Mouse (Mus musculus): ENCODE results near the gene Tsr3. TPM values are rescaled to one million over a fixed set of nuclear protein-coding genes. Genes with fewer than 3 reads are reported as not detected.

Tsr3 gene
- polyA plus RNA-seq, 1 experiment from 2014 or later = 51.1 TPM

DNA sequence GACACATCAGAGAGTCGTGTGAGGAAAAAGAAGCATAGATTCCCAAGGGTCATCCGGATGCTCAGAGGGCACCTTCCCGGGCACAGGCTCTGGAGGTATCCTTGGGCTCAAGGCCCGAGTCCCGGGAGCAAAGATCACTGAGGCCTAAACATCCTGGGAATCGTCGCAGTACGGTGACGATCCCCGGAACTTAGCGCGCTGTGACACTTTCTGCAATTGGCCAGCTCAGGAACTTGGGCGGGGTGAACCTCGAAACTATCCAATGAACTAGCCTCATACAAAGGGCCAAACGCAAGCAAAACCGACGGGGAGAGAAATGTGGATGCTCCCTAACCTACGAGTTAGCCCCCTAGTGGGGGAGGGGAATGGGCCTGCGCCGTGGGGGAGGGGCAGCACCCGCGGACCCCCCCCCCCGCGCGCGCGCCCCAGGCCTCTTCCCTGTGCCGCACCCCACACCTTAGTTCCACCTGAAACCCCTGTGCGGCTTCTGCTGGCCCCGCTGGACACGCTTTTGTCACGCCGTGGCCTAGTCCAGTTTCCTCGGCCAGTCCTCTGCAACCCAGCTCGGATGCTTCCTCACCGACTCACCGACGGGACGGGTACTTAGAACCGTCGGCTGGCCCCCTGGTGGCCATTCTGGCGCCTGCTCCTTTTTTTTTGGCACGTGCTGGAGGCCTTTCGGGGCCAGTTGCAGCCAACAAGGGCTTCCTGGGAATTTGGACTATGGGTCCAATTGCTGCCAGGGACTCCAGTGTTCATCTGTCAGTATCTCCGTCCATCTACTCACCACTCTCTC lies 33.9 kb downstream of the Tsr3 start:
- peaks cover 13% of the 10 kb centered on the region for H3K36me3 ChIP-seq (ENCODE audit: control insufficient read depth, insufficient read depth, low read length)
- ATAC-seq (replicated peaks; ENCODE audit: low FRiP score) = peak; percentile 84
- no peaks in the 10 kb centered on the region for H3K9me3 ChIP-seq (ENCODE audit: control insufficient read depth, low read length)
- peaks cover 30% of the 10 kb centered on the region for H3K4me1 ChIP-seq (replicated peaks; ENCODE audit: control insufficient read depth, insufficient read depth, low read length)
- H3K4me2 ChIP-seq = peak overlapping the region; percentile 99
- no peaks in the 10 kb centered on the region for H3K27me3 ChIP-seq (replicated peaks; ENCODE audit: control insufficient read depth, insufficient read depth, low read length)
- peak; percentile 97 for DNase-seq (ENCODE audit: low spot score)
- H3K4me3 ChIP-seq (ENCODE audit: low read depth, low read length) = peak overlapping the region; percentile 78
- peak overlapping the region; percentile 90 for H3K9ac ChIP-seq (ENCODE audit: low read depth, low read length)
- H3K27ac ChIP-seq (ENCODE audit: low read depth, low read length) = peak overlapping the region; percentile 95
- 2% methylated on average over 43 of the region's 45 CpGs for WGBS

DNA sequence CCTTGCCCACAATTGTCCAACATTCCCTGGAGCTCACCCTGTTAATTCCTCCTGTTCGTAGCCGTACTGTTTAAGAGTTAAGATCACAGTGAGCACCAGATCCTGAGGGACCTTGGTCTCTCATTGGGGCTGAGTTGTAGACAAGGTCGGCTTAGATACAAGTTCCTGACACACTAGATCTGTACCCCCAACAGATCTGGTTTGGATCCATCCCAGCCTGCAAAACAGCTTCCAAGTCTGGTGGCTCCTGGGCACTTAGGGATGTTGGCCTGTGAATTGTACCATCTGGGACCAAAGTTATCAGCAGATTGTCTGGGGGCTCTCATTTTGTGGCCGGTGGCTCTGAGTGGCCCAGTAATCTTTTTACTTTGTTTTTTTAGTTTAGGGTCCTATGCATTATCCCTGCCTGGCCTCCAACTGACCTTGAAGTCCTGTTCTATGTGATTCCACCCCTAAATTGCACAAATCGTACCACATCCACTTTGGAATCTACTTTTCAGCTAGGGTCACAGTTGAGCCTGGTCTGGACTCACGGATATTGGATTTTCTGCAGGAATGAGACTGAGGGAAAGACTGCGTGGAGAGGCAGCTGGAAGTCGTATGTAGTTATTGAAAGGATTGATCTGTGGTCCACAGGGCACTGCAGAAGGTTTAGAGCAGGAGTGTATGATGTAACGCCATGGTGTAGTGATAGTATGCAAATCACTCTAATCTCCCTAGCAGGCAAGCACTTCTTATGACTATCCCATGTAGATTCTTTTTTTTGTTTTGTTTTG lies 34.8 kb downstream of the Tsr3 start, which contains the start of gene Ube2i:
TSS of gene Ube2i (minus strand) at position 52 of the 776 bp plus-strand sequence.
- ATAC-seq (replicated peaks; ENCODE audit: low FRiP score) (no peak), DNase-seq (ENCODE audit: low spot score) (no peak)
- Histone ChIP-seq H3K4me2 (peak within 1 kb of the TSS; percentile 99), H3K27me3 (replicated peaks; ENCODE audit: control insufficient read depth, insufficient read depth, low read length) (no peaks in the 10 kb centered on the region), H3K27ac (ENCODE audit: low read depth, low read length) (peak within 1 kb of the TSS; percentile 95), H3K9me3 (ENCODE audit: control insufficient read depth, low read length) (no peaks in the 10 kb centered on the region), H3K4me1 (replicated peaks; ENCODE audit: control insufficient read depth, insufficient read depth, low read length) (peaks cover 30% of the 10 kb centered on the region), H3K4me3 (ENCODE audit: low read depth, low read length) (peak within 1 kb of the TSS; percentile 78), H3K9ac (ENCODE audit: low read depth, low read length) (peak within 1 kb of the TSS; percentile 90), H3K36me3 (ENCODE audit: control insufficient read depth, insufficient read depth, low read length) (peaks cover 5% of the 10 kb centered on the region; the same call in 1 of the 2 replicates)
- 78% methylated on average over 9 of the region's 9 CpGs for WGBS

GRCm38 (mm10) chr17:25275833-25276232 lies 35.9 kb downstream of the Tsr3 start:
- Histone ChIP-seq H3K9me3 (ENCODE audit: control insufficient read depth, low read length) (no peaks in the 10 kb centered on the region), H3K27me3 (replicated peaks; ENCODE audit: control insufficient read depth, insufficient read depth, low read length) (no peaks in the 10 kb centered on the region), H3K9ac (ENCODE audit: low read depth, low read length) (no peak overlapping the region), H3K4me1 (replicated peaks; ENCODE audit: control insufficient read depth, insufficient read depth, low read length) (peaks cover 22% of the 10 kb centered on the region), H3K27ac (ENCODE audit: low read depth, low read length) (no peak overlapping the region), H3K36me3 (ENCODE audit: control insufficient read depth, insufficient read depth, low read length) (peaks cover 3% of the 10 kb centered on the region; the same call in 1 of the 2 replicates), H3K4me2 (no peak overlapping the region), H3K4me3 (ENCODE audit: low read depth, low read length) (no peak overlapping the region)
- 93% methylated on average over 3 of the region's 3 CpGs for WGBS
- no peak for DNase-seq (ENCODE audit: low spot score)
- no peak for ATAC-seq (replicated peaks; ENCODE audit: low FRiP score)

DNA sequence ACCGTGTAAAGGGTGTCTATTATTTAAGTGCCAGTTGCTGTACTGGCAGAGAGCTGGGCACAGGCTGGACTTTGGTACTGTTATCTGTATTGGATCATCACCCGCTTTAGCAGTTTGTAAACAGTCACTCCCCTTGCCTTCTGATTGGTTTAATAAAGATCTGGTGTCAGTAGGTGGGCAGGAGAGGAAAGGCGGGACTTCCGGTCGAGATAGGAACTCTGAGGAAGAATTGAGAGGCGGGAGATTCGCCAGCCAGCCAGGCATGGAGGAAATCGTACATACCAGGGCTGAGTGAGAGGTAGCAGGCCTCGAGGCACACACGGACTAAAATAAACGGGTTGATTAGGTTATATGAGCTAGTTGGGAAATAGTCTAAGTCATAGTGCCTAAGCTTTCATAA lies 42.2 kb downstream of the Tsr3 start:
- ATAC-seq (replicated peaks; ENCODE audit: low FRiP score) = peak; percentile 67
- Histone ChIP-seq H3K36me3 (ENCODE audit: control insufficient read depth, insufficient read depth, low read length) (no peaks in the 10 kb centered on the region), H3K4me2 (peak overlapping the region; percentile 48), H3K27ac (ENCODE audit: low read depth, low read length) (no peak overlapping the region), H3K27me3 (replicated peaks; ENCODE audit: control insufficient read depth, insufficient read depth, low read length) (no peaks in the 10 kb centered on the region), H3K9me3 (ENCODE audit: control insufficient read depth, low read length) (no peaks in the 10 kb centered on the region), H3K4me3 (ENCODE audit: low read depth, low read length) (no peak overlapping the region), H3K4me1 (replicated peaks; ENCODE audit: control insufficient read depth, insufficient read depth, low read length) (no peaks in the 10 kb centered on the region; the same call in 1 of the 2 replicates), H3K9ac (ENCODE audit: low read depth, low read length) (no peak overlapping the region)
- 27% methylated on average over 11 of the region's 11 CpGs for WGBS
- DNase-seq (ENCODE audit: low spot score) = no peak

DNA sequence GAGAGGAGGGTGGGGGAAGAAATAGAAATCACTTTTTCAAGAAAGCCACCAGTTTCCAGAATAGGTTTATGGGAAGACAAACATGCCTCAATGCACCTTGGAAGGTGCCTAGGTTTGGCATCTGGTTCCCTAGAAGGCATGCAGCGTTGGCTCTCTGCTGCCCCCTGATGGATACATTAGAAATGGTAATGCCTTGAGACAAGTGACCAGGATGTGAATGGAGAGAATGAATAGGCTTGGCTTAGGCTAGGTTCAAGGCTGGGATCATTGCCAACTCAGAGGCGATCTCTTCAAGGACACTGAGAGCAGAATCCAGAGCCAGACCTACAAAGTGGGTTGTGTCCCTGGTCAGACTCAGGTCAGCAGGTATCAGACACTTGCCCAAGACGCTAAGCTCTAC lies 45.1 kb downstream of the Tsr3 start:
- Histone ChIP-seq H3K36me3 (ENCODE audit: control insufficient read depth, insufficient read depth, low read length) (no peaks in the 10 kb centered on the region), H3K9ac (ENCODE audit: low read depth, low read length) (no peak overlapping the region), H3K4me1 (replicated peaks; ENCODE audit: control insufficient read depth, insufficient read depth, low read length) (no peaks in the 10 kb centered on the region; the same call in 1 of the 2 replicates), H3K27me3 (replicated peaks; ENCODE audit: control insufficient read depth, insufficient read depth, low read length) (no peaks in the 10 kb centered on the region), H3K9me3 (ENCODE audit: control insufficient read depth, low read length) (no peaks in the 10 kb centered on the region), H3K4me2 (no peak overlapping the region), H3K27ac (ENCODE audit: low read depth, low read length) (no peak overlapping the region), H3K4me3 (ENCODE audit: low read depth, low read length) (no peak overlapping the region)
- ATAC-seq (replicated peaks; ENCODE audit: low FRiP score) (0 out of 2 replicates have a peak, but pooled peaks have one; percentile 39), DNase-seq (ENCODE audit: low spot score) (no peak)
- WGBS = 29% methylated on average over 3 of the region's 3 CpGs

DNA sequence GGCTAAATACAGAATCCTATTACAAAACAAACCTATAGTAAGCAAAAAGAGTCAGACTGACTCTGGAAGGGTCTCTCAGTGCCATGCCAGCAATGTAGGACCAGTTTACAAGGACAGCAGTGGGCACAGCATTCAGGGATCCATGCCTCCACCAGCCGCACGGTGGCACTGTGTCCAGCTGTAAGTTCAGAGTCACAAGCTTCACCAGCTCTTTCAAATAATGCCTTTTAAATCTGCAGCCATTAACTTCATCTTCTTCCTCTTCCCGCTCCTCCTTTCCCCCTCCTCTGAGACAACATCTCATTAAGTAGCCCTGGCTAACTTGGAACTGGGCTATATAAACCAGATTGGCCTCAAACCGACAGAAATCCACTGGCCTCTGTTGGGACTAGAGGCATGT lies 48.9 kb downstream of the Tsr3 start:
- ATAC-seq (replicated peaks; ENCODE audit: low FRiP score) (no peak), DNase-seq (ENCODE audit: low spot score) (no peak)
- Histone ChIP-seq H3K4me2 (no peak overlapping the region), H3K4me3 (ENCODE audit: low read depth, low read length) (no peak overlapping the region), H3K27ac (ENCODE audit: low read depth, low read length) (no peak overlapping the region), H3K4me1 (replicated peaks; ENCODE audit: control insufficient read depth, insufficient read depth, low read length) (no peaks in the 10 kb centered on the region), H3K27me3 (replicated peaks; ENCODE audit: control insufficient read depth, insufficient read depth, low read length) (no peaks in the 10 kb centered on the region), H3K9me3 (ENCODE audit: control insufficient read depth, low read length) (no peaks in the 10 kb centered on the region), H3K36me3 (ENCODE audit: control insufficient read depth, insufficient read depth, low read length) (no peaks in the 10 kb centered on the region), H3K9ac (ENCODE audit: low read depth, low read length) (no peak overlapping the region)
- 19% methylated on average over 4 of the region's 4 CpGs for WGBS

DNA sequence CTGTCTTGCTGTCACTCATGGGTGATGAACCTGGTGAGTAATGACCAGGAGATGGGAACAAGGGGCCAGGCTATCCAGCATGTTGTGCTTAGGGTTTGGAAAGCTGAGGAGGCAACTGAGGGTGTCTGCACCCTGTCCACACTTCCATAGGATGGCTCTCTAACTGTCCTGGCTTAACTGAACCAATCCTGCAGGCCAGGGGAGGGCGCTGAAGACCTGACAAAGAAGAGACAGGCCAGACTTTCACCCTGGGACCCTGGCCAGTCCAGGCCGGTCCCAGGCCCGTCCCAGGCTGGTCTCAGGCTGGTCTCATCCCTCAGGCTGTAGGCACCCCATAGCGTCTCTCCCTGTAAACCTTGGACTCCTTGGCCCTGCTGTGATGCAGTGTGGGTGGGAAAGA lies 50.4 kb downstream of the Tsr3 start:
- Histone ChIP-seq H3K4me1 (replicated peaks; ENCODE audit: control insufficient read depth, insufficient read depth, low read length) (no peaks in the 10 kb centered on the region), H3K9me3 (ENCODE audit: control insufficient read depth, low read length) (no peaks in the 10 kb centered on the region), H3K27ac (ENCODE audit: low read depth, low read length) (no peak overlapping the region), H3K27me3 (replicated peaks; ENCODE audit: control insufficient read depth, insufficient read depth, low read length) (no peaks in the 10 kb centered on the region), H3K36me3 (ENCODE audit: control insufficient read depth, insufficient read depth, low read length) (no peaks in the 10 kb centered on the region), H3K4me3 (ENCODE audit: low read depth, low read length) (no peak overlapping the region), H3K9ac (ENCODE audit: low read depth, low read length) (0 out of 2 replicates have a peak overlapping the region, but pooled peaks have one; percentile 18), H3K4me2 (no peak overlapping the region)
- DNase-seq (ENCODE audit: low spot score) = no peak
- WGBS = 32% methylated on average over 4 of the region's 4 CpGs
- no peak for ATAC-seq (replicated peaks; ENCODE audit: low FRiP score)

Data from liver, embryonic 11.5 days (tissue).